9 mouse cellular contexts compared by ENCODE assay signal in the genomic region with DNA sequence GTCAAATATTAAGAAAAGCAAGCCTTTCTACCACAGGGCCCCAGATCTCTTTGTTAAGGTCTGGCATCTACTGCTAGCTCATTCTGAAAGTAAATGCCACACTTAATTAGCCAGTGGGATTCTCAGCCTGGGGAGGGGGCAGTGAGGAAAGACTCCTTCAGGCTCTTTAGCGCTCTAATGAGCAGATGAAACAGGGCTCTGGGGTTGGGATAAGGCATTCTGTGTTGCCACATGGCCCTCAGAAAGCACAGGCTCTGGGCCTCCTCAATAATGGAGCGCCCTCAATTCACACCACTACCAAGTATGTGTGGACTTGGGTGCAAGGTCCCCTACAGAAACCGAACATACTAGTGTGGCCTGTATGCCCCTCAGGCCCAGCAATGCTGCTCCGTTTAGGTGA. TPM values are rescaled to one million over a fixed set of nuclear protein-coding genes. Genes with fewer than 3 reads are reported as not detected.
A peak's percentile ranks its signal among the peaks of the same experiment; 100 is the strongest.
DNase-seq lines count a peak whose midpoint lies in the region; ATAC-seq and TF ChIP-seq lines count a peak whose summit lies in the region.
"Had no signal": no experiment of that assay in that cellular context is flagged by ENCODE, and none has a peak within 500 bp of the region (broad histone marks: within the 10 kb centered on the region; RNA-seq: fewer than 3 reads in every experiment).

No protein-coding gene starts in this region.

- WGBS in midbrain, embryonic 11.5 days: 68% methylated on average over 4 of the region's 4 CpGs
- 49% methylated on average over 4 of the region's 4 CpGs for WGBS in midbrain, embryonic 16.5 days
- 6% methylated on average over 4 of the region's 4 CpGs for WGBS in forebrain, embryonic 13.5 days
- 38% methylated on average over 4 of the region's 4 CpGs for WGBS in limb, embryonic 12.5 days
- 85% methylated on average over 4 of the region's 4 CpGs for WGBS in intestine, postnatal 0 days

- no peaks in the 10 kb centered on the region for H3K27me3 ChIP-seq in midbrain, embryonic 11.5 days (ENCODE audit: control insufficient read depth, insufficient read depth, low read length)
- no peaks in the 10 kb centered on the region for H3K27me3 ChIP-seq in midbrain, embryonic 16.5 days (ENCODE audit: control insufficient read depth, insufficient read depth, low read depth, low read length)
- H3K27me3 ChIP-seq in forebrain, embryonic 13.5 days: no peaks in the 10 kb centered on the region
- H3K27me3 ChIP-seq in limb, embryonic 12.5 days: no peaks in the 10 kb centered on the region
- H3K27me3 ChIP-seq in intestine, postnatal 0 days (replicated peaks; ENCODE audit: control insufficient read depth, insufficient read depth, low read length): no peaks in the 10 kb centered on the region

- no peak overlapping the region for H3K4me3 ChIP-seq in midbrain, embryonic 11.5 days (ENCODE audit: low read depth, low read length)
- H3K4me3 ChIP-seq in midbrain, embryonic 16.5 days (ENCODE audit: low read depth, low read length): no peak overlapping the region
- H3K4me3 ChIP-seq in forebrain, embryonic 13.5 days: no peak overlapping the region
- no peak overlapping the region for H3K4me3 ChIP-seq in limb, embryonic 12.5 days (replicated peaks)
- H3K4me3 ChIP-seq in intestine, postnatal 0 days (ENCODE audit: low read depth, low read length): no peak overlapping the region

- no peak for ATAC-seq in midbrain, embryonic 11.5 days (ENCODE audit: low FRiP score)
- ATAC-seq in midbrain, embryonic 16.5 days: no peak
- peak; percentile 66 for ATAC-seq in forebrain, embryonic 13.5 days
- ATAC-seq in limb, embryonic 12.5 days (ENCODE audit: insufficient number of reproducible peaks, insufficient read depth, low FRiP score, low TSS enrichment, low read depth): no peak
- no peak for ATAC-seq in intestine, postnatal 0 days

- H3K4me1 ChIP-seq in midbrain, embryonic 11.5 days (ENCODE audit: control insufficient read depth, insufficient read depth, low read length): peaks cover 28% of the 10 kb centered on the region
- H3K4me1 ChIP-seq in midbrain, embryonic 16.5 days (ENCODE audit: control insufficient read depth, insufficient read depth, low read length): peaks cover 20% of the 10 kb centered on the region
- H3K4me1 ChIP-seq in forebrain, embryonic 13.5 days: peaks cover 65% of the 10 kb centered on the region
- H3K4me1 ChIP-seq in limb, embryonic 12.5 days (replicated peaks): peaks cover 51% of the 10 kb centered on the region
- H3K4me1 ChIP-seq in intestine, postnatal 0 days (replicated peaks; ENCODE audit: control insufficient read depth, insufficient read depth, low read length): no peaks in the 10 kb centered on the region

- H3K27ac ChIP-seq in midbrain, embryonic 11.5 days (ENCODE audit: low read depth, low read length): peak overlapping the region; percentile 49; the same call in 1 of the 2 replicates
- no peak overlapping the region for H3K27ac ChIP-seq in midbrain, embryonic 16.5 days (ENCODE audit: low read length)
- H3K27ac ChIP-seq in forebrain, embryonic 13.5 days: peak overlapping the region; percentile 89
- peak overlapping the region; percentile 77 for H3K27ac ChIP-seq in limb, embryonic 12.5 days
- H3K27ac ChIP-seq in intestine, postnatal 0 days (ENCODE audit: low read depth, low read length): no peak overlapping the region

- no peak overlapping the region for H3K9ac ChIP-seq in midbrain, embryonic 11.5 days (ENCODE audit: low read length)
- H3K9ac ChIP-seq in midbrain, embryonic 16.5 days (ENCODE audit: low read depth, low read length): no peak overlapping the region
- no peak overlapping the region for H3K9ac ChIP-seq in forebrain, embryonic 13.5 days
- no peak overlapping the region for H3K9ac ChIP-seq in limb, embryonic 12.5 days (replicated peaks)
- H3K9ac ChIP-seq in intestine, postnatal 0 days (ENCODE audit: low read depth, low read length): no peak overlapping the region
- H3K9ac ChIP-seq: lung, embryonic 14.5 days had no signal

- no peak for DNase-seq in midbrain, embryonic 11.5 days (ENCODE audit: low spot score, missing footprints)
- DNase-seq in urinary bladder, adult 2 months (ENCODE audit: low spot score): no peak
- no peak for DNase-seq in thymus, adult 18-20 months
- DNase-seq: adrenal gland, adult 8-10 months; lung, embryonic 14.5 days had no signal

- H3K9me3 ChIP-seq in midbrain, embryonic 11.5 days (ENCODE audit: control insufficient read depth, low read length): no peaks in the 10 kb centered on the region
- no peaks in the 10 kb centered on the region for H3K9me3 ChIP-seq in midbrain, embryonic 16.5 days (replicated peaks; ENCODE audit: control insufficient read depth, low read length, poor library complexity, severe bottlenecking)
- no peaks in the 10 kb centered on the region for H3K9me3 ChIP-seq in forebrain, embryonic 13.5 days (replicated peaks)
- no peaks in the 10 kb centered on the region for H3K9me3 ChIP-seq in limb, embryonic 12.5 days
- H3K9me3 ChIP-seq in intestine, postnatal 0 days (ENCODE audit: control insufficient read depth): no peaks in the 10 kb centered on the region

- no peak overlapping the region for H3K4me2 ChIP-seq in midbrain, embryonic 11.5 days
- H3K4me2 ChIP-seq in midbrain, embryonic 16.5 days (ENCODE audit: low read length): no peak overlapping the region
- peak overlapping the region; percentile 27 for H3K4me2 ChIP-seq in forebrain, embryonic 13.5 days
- no peak overlapping the region for H3K4me2 ChIP-seq in limb, embryonic 12.5 days
- H3K4me2 ChIP-seq in intestine, postnatal 0 days (replicated peaks; ENCODE audit: low read depth): no peak overlapping the region
- H3K4me2 ChIP-seq: lung, embryonic 14.5 days had no signal

- TF ChIP-seq CTCF in intestine, postnatal 0 days (IDR thresholded peaks at IDR 0.05; ENCODE audit: low read depth): no peak

- 0 out of 2 replicates have a peak, but pooled peaks cover 2% of the 10 kb centered on the region for H3K36me3 ChIP-seq in midbrain, embryonic 11.5 days (ENCODE audit: control insufficient read depth, insufficient read depth, low read length)
- H3K36me3 ChIP-seq in midbrain, embryonic 16.5 days (ENCODE audit: control insufficient read depth, insufficient read depth, low read length): no peaks in the 10 kb centered on the region
- no peaks in the 10 kb centered on the region for H3K36me3 ChIP-seq in forebrain, embryonic 13.5 days (ENCODE audit: poor library complexity, severe bottlenecking)
- H3K36me3 ChIP-seq in limb, embryonic 12.5 days: peaks cover 5% of the 10 kb centered on the region; the same call in 1 of the 2 replicates
- H3K36me3 ChIP-seq in intestine, postnatal 0 days (ENCODE audit: control insufficient read depth, insufficient read depth): no peaks in the 10 kb centered on the region

RNA-seq across cellular contexts. Expression of a gene that starts 13.9 kb away (rescaled TPM):
- 43.8 and 51.3 TPM in 2 replicates for polyA plus RNA-seq in midbrain, embryonic 11.5 days (2014; fragmentation: Nextera tagmentation; extraction: Ambion mirVana)
- polyA plus RNA-seq in midbrain, embryonic 16.5 days (2015; fragmentation: Nextera tagmentation; extraction: Ambion mirVana): 16.3 and 17.4 TPM in 2 replicates
- 23.4 and 29.9 TPM in 2 replicates for polyA plus RNA-seq in forebrain, embryonic 13.5 days (2015; fragmentation: Nextera tagmentation; extraction: Ambion mirVana)
- polyA plus RNA-seq in limb, embryonic 12.5 days (2016; fragmentation: Nextera tagmentation; extraction: Ambion mirVana): 61.2 and 67.7 TPM in 2 replicates
- polyA plus RNA-seq in urinary bladder, adult 2 months (2012; rRNA removed): 59.5 and 71.7 TPM in 2 replicates
- polyA plus RNA-seq in intestine, postnatal 0 days (2015; fragmentation: Nextera tagmentation; extraction: Ambion mirVana): 14.9 and 15.9 TPM in 2 replicates

RNA-seq across cellular contexts. Expression of a gene that starts 21.7 kb away (rescaled TPM):
- polyA plus RNA-seq in midbrain, embryonic 11.5 days (2014; fragmentation: Nextera tagmentation; extraction: Ambion mirVana): 117 and 118 TPM in 2 replicates
- 95.9 and 105 TPM in 2 replicates for polyA plus RNA-seq in midbrain, embryonic 16.5 days (2015; fragmentation: Nextera tagmentation; extraction: Ambion mirVana)
- 102 and 104 TPM in 2 replicates for polyA plus RNA-seq in forebrain, embryonic 13.5 days (2015; fragmentation: Nextera tagmentation; extraction: Ambion mirVana)
- polyA plus RNA-seq in limb, embryonic 12.5 days (2016; fragmentation: Nextera tagmentation; extraction: Ambion mirVana): 127 and 149 TPM in 2 replicates
- 19.6 and 21.5 TPM in 2 replicates for polyA plus RNA-seq in urinary bladder, adult 2 months (2012; rRNA removed)
- 95.2 and 96.0 TPM in 2 replicates for polyA plus RNA-seq in intestine, postnatal 0 days (2015; fragmentation: Nextera tagmentation; extraction: Ambion mirVana)

Comparison
In these comparisons a context has a peak if more than half of its experiments do, and no peak if none do; other contexts are left out.
1. H3K27ac ChIP-seq: peak in midbrain, embryonic 11.5 days (single experiment), forebrain, embryonic 13.5 days (single experiment) and limb, embryonic 12.5 days (single experiment); none in midbrain, embryonic 16.5 days (single experiment) and intestine, postnatal 0 days (single experiment).